Mouse (Mus musculus) cerebellum, adult 18-20 months (tissue): ENCODE measurements around the gene Gsto1.

Source experiments
- DNase-seq, 2 experiments: peaks; one replicate each; pipeline ENCODE4 v3.0.0; 2021

Gene Gsto1

GRCm38 (mm10) chr19:47890489-47891130 is 35.8 kb downstream of the Gsto1 start:
- no peak for DNase-seq

GRCm38 (mm10) chr19:47891562-47892312 is 37.0 kb downstream of the Gsto1 start:
- no peak for DNase-seq

GRCm38 (mm10) chr19:47893092-47893491 is 38.3 kb downstream of the Gsto1 start:
- DNase-seq, result no peak

GRCm38 (mm10) chr19:47898472-47899079 is 43.8 kb downstream of the Gsto1 start:
- no peak for DNase-seq

- no peak for DNase-seq
Observed at GRCm38 (mm10) chr19:47900012-47900411, 45.2 kb downstream of the Gsto1 start.

GRCm38 (mm10) chr19:47900558-47900957 is 45.8 kb downstream of the Gsto1 start:
- no peak for DNase-seq

- DNase-seq, result no peak
Observed at GRCm38 (mm10) chr19:47902316-47903201, 47.8 kb downstream of the Gsto1 start.

GRCm38 (mm10) chr19:47903679-47904078 is 48.9 kb downstream of the Gsto1 start:
- no peak for DNase-seq

GRCm38 (mm10) chr19:47905081-47905480 is 50.3 kb downstream of the Gsto1 start:
- DNase-seq, result no peak

- no peak for DNase-seq
Observed at GRCm38 (mm10) chr19:47905603-47906002, 50.8 kb downstream of the Gsto1 start.

- DNase-seq, result no peak
Observed at GRCm38 (mm10) chr19:47907596-47907995, 52.8 kb downstream of the Gsto1 start.

GRCm38 (mm10) chr19:47908961-47909371 is 54.2 kb downstream of the Gsto1 start:
- DNase-seq, result no peak

GRCm38 (mm10) chr19:47909387-47910116 is 54.8 kb downstream of the Gsto1 start:
- no peak for DNase-seq

- no peak for DNase-seq
Observed at GRCm38 (mm10) chr19:47910117-47910618, 55.4 kb downstream of the Gsto1 start.

GRCm38 (mm10) chr19:47910751-47911150 is 56.0 kb downstream of the Gsto1 start:
- no peak for DNase-seq

- DNase-seq, result no peak
Observed at GRCm38 (mm10) chr19:47913344-47913743, 58.6 kb downstream of the Gsto1 start.

GRCm38 (mm10) chr19:47914191-47914590 is 59.4 kb downstream of the Gsto1 start:
- DNase-seq, result no peak
